Mouse (Mus musculus): ENCODE results near the gene Cryge. TPM values are rescaled to one million over a fixed set of nuclear protein-coding genes. Genes with fewer than 3 reads are reported as not detected.
"Not testable (repeated sequence)": the region's sequence is repeated elsewhere in the genome, so short reads cannot be mapped to it uniquely, and the experiment has no call there.

Gene Cryge
- not detected in 2 replicates for polyA plus RNA-seq (2016; fragmentation: Nextera tagmentation; extraction: Ambion mirVana)

DNA sequence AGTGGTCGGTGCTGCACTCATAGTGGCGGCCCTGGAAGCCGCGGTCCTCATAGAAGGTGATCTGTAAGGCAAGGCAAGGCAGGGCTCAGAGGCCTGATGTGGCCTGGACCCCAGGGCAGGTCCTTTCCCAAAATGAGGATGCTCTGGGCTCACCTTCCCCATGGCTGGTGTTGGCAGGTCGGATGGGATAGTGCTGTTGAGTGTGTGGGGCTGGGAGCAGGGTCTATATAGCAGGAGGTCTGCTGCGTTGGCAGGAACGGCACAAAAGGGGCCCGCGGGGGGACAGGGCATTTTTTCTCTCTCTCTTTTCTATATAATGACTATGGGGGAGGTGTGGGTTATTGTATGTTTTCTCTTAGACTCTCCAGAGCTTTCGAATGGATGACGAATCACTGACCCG, at the start of gene Cryge:
Cryge (minus strand) TSS at position 198 of the 400 bp plus-strand sequence.
- not testable (repeated sequence) for ATAC-seq (ENCODE audit: low FRiP score); H3K4me3 ChIP-seq (replicated peaks); H3K27ac ChIP-seq; H3K36me3 ChIP-seq (replicated peaks); H3K9me3 ChIP-seq; H3K27me3 ChIP-seq; H3K4me2 ChIP-seq; H3K9ac ChIP-seq
- peaks cover 12% of the 10 kb centered on the region for H3K4me1 ChIP-seq
- WGBS = 40% methylated on average over 11 of the region's 12 CpGs

DNA sequence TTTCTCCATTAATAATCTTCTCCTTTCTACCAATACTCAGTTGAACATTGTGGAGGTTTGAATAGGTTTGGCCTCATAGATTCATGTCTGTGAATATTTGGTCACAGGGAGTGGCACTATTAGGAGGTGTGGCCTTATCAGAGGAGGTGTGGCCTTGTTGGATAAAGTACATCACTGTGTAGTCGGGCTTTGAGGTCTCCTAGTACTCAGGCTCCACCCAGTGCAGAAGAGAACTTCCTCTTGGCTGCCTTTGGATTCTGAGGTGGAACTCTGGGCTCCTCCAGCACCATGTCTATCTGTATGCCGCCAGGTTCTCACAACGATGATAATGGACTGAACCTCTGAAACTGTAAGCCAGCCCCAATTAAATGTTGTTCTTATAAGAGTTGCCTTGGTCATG, 46.0 kb upstream of the Cryge start:
- no peak for ATAC-seq (ENCODE audit: low FRiP score)
- Histone ChIP-seq H3K27me3 (no peaks in the 10 kb centered on the region), H3K4me3 (replicated peaks) (no peak overlapping the region), H3K27ac (no peak overlapping the region), H3K4me1 (no peaks in the 10 kb centered on the region), H3K4me2 (no peak overlapping the region), H3K36me3 (replicated peaks) (no peaks in the 10 kb centered on the region), H3K9me3 (no peaks in the 10 kb centered on the region), H3K9ac (no peak overlapping the region)
- 86% methylated on average over 3 of the region's 3 CpGs for WGBS

DNA sequence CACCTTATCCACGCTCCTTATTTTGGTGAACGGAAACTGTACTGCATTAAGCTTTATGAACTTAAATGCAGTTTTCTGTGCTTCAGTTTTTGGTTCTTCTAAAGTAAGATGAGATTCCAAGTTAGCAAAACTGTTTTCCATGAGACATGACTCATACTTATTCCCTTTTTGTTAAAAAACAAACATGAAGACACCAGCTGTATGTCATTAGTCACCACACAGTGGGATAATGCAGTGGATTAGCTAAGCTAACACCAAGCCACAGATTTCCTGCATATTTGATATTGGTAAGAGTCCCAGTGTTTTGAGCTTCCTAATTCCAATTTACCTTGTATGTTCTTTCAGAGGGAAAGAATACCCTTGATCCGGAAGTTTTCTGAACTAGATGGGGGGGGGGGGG, 40.6 kb upstream of the Cryge start:
- ATAC-seq (ENCODE audit: low FRiP score) = no peak
- Histone ChIP-seq H3K9ac (no peak overlapping the region), H3K9me3 (no peaks in the 10 kb centered on the region), H3K4me2 (no peak overlapping the region), H3K4me1 (no peaks in the 10 kb centered on the region), H3K27me3 (no peaks in the 10 kb centered on the region), H3K27ac (no peak overlapping the region), H3K4me3 (replicated peaks) (no peak overlapping the region), H3K36me3 (replicated peaks) (no peaks in the 10 kb centered on the region)
- WGBS = 90% methylated on average over 3 of the region's 3 CpGs

DNA sequence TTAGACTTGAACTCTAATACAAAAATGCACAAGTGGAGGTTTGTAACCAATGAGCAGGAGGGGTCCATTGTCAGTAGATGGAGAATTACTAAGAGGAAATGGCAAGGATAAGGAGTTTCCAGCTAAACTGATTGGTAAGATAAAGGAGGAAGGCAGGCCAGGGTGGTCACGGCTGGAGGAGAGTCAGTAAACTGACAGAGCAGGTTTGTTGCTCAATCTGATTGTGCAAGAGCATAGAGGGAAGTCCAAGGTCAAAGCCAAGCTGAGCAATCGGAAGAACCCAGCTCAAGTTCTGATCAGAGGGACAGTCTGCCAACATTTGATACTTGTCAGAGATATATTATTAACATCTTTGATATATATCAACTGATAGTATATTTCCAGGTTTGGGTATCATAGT, 39.4 kb upstream of the Cryge start:
- Histone ChIP-seq H3K4me2 (no peak overlapping the region), H3K27me3 (no peaks in the 10 kb centered on the region), H3K9ac (no peak overlapping the region), H3K36me3 (replicated peaks) (no peaks in the 10 kb centered on the region), H3K9me3 (no peaks in the 10 kb centered on the region), H3K4me3 (replicated peaks) (no peak overlapping the region), H3K27ac (no peak overlapping the region), H3K4me1 (no peaks in the 10 kb centered on the region)
- ATAC-seq (ENCODE audit: low FRiP score) = no peak
- 79% methylated on average over 2 of the region's 2 CpGs for WGBS

DNA sequence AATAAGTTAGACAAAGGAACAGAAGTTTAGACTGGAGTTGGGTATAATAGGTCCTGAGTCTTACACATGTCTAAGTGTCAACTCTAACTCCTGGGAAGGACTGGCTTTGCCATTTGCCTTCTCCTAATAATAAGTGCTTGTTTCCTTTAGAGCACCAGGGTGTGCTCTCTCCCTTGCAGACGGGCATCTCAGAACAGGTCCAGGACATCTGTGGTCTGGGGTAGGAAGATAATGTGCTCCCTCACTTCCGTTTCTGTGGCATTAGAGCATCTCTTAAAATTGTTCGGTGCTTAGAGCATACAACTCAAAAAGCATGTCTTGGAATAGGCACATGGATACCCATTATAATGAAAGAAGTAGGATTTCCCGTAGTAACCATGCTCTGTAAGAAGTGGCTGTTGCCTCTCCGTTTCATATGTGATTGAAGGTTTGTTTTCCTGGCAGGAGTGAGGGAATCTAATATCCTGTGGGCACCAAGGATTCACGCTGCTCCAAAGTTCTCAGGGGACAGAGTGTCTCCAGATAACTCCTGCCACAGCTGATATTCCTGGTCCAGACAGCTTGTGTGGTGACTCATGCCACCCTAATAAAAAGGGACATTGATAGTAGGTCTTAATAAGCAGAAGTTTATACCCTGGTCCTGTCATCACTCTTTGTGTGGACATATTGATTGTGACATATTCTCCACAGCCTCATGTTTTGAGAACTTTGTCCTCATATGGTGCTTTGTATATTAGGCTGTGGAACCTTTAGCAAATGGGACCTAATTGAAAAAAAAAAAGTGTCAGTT, 37.8 kb upstream of the Cryge start:
- WGBS = 84% methylated on average over 6 of the region's 6 CpGs
- Histone ChIP-seq H3K9me3 (no peaks in the 10 kb centered on the region), H3K4me1 (no peaks in the 10 kb centered on the region), H3K27me3 (no peaks in the 10 kb centered on the region), H3K9ac (no peak overlapping the region), H3K4me2 (no peak overlapping the region), H3K27ac (no peak overlapping the region), H3K4me3 (replicated peaks) (no peak overlapping the region), H3K36me3 (replicated peaks) (no peaks in the 10 kb centered on the region)
- ATAC-seq (ENCODE audit: low FRiP score) = no peak

DNA sequence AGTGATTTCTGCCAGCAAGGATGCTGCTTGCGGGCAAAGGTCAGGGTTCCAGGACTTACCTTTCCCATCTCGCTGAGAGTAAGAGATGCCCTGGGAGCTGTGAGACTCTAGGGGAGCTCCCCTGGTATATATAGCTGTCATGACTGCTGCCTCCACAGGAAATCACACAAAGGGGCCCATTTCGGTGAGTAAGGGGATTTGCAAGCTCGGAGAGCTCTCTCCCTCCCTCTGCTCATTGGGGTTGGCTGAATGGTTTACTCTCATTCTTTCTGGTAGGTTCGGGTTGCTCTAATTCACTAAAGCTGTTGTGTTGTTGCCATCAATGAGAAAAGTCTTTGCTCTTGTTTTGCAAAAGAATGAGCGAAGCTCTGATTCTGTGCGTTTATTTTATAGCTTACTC, 31.2 kb upstream of the Cryge start, which contains the start of gene Crygb:
Crygb (minus strand) TSS at position 101 of the 400 bp plus-strand sequence.
- no peak within 1 kb of the TSS for H3K27ac ChIP-seq
- no peak for ATAC-seq (ENCODE audit: low FRiP score)
- no peaks in the 10 kb centered on the region for H3K27me3 ChIP-seq
- H3K36me3 ChIP-seq (replicated peaks) = no peaks in the 10 kb centered on the region
- H3K4me3 ChIP-seq (replicated peaks) = no peak within 1 kb of the TSS
- WGBS = 21% methylated on average over 7 of the region's 7 CpGs
- no peaks in the 10 kb centered on the region for H3K9me3 ChIP-seq
- no peak within 1 kb of the TSS for H3K9ac ChIP-seq
- no peak within 1 kb of the TSS for H3K4me2 ChIP-seq
- peaks cover 5% of the 10 kb centered on the region for H3K4me1 ChIP-seq

DNA sequence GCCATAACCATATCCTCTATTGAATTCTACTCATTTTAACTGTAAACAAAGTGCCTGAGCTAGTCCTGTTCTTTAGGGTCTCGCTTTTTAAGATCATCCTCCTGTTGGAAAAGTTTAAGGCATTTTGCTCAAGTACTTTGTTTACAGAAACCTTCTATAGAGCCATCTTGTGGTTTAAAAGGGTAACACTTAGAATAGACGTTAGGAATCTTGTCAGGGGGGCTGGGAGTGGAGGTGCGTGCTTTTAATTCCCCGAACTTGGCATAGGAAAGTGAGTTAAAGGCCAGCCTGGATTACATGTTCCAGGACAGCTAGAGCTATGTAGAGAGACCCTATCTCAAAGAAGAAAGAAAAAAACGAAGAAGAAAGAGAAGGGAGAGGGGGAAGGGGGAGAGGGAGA, 24.7 kb upstream of the Cryge start:
- Histone ChIP-seq H3K4me1 (no peaks in the 10 kb centered on the region), H3K9ac (no peak overlapping the region), H3K4me3 (replicated peaks) (no peak overlapping the region), H3K9me3 (no peaks in the 10 kb centered on the region), H3K4me2 (no peak overlapping the region), H3K36me3 (replicated peaks) (no peaks in the 10 kb centered on the region), H3K27me3 (no peaks in the 10 kb centered on the region), H3K27ac (no peak overlapping the region)
- 23% methylated on average over 5 of the region's 5 CpGs for WGBS
- no peak for ATAC-seq (ENCODE audit: low FRiP score)

DNA sequence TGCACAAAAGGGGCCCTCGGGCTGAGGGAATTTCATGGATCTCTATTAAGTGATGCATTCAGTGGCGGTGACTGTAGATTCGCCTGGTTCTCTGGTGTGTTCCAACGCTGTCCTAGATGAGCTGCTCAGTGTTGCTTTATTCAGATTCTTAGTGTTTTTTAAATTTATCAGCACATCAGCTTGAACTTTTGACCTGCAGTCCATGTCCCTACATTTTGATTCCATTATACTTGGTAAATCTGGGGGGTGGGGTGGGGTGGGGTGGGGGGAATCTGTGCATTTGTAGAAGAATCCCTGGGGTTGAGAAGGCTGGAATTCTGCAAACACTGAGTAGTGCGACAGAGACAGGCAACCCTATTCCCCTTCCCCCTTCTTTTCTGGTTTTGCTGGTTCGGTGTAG, 22.6 kb upstream of the Cryge start, which contains the start of gene Crygc:
Crygc (minus strand) TSS at position 101 of the 400 bp plus-strand sequence.
- Histone ChIP-seq H3K9ac (no peak within 1 kb of the TSS), H3K4me3 (replicated peaks) (no peak within 1 kb of the TSS), H3K27ac (no peak within 1 kb of the TSS), H3K27me3 (no peaks in the 10 kb centered on the region), H3K36me3 (replicated peaks) (no peaks in the 10 kb centered on the region), H3K9me3 (no peaks in the 10 kb centered on the region), H3K4me2 (no peak within 1 kb of the TSS), H3K4me1 (no peaks in the 10 kb centered on the region)
- no peak for ATAC-seq (ENCODE audit: low FRiP score)
- 58% methylated on average over 6 of the region's 6 CpGs for WGBS

DNA sequence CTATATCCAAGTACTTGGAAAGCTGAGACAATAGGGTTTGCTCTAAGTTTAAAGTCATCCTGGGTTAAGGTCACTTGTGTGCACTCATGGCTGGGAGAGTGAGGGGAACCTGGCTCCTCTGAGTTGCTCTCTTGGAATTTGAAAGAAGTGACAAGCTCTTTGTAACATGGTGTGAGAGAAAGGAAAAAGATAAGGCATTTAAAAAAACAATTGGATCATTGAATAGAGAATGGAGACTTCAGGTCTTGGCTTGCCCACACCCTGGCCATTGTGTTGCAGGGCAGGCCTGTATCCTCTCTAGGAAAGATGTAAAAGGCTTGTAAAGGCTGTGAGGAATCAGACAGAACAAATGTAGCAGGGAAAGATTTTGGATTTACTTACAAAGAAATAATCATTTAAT, 16.9 kb upstream of the Cryge start:
- H3K36me3 ChIP-seq (replicated peaks) = no peaks in the 10 kb centered on the region
- H3K9me3 ChIP-seq = no peaks in the 10 kb centered on the region
- no peak overlapping the region for H3K9ac ChIP-seq
- no peak overlapping the region for H3K4me3 ChIP-seq (replicated peaks)
- no peak for ATAC-seq (ENCODE audit: low FRiP score)
- H3K27me3 ChIP-seq = no peaks in the 10 kb centered on the region
- H3K4me2 ChIP-seq = no peak overlapping the region
- no peaks in the 10 kb centered on the region for H3K4me1 ChIP-seq
- H3K27ac ChIP-seq = no peak overlapping the region

DNA sequence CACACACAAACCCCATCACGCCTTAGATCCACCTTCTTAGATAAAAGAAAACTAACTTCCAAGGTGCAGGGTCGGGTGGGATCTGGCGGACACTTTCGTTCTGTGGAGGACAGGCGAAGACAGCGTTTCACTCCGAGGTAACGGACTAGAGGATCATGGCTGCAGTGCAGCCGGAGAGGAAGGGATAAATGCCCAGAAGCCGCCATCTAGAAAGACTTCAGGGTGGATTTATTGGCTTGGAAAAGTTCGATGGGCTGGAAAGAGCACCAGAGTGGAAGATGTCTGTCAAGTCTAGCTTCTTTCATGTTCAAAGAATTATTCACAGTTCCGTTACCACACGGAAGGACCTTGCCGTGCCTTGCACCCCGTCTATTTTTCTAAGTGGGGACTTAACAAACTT, 13.3 kb upstream of the Cryge start:
- Histone ChIP-seq H3K4me2 (no peak overlapping the region), H3K27ac (no peak overlapping the region), H3K9ac (no peak overlapping the region), H3K9me3 (no peaks in the 10 kb centered on the region), H3K27me3 (no peaks in the 10 kb centered on the region), H3K4me1 (no peaks in the 10 kb centered on the region), H3K4me3 (replicated peaks) (no peak overlapping the region), H3K36me3 (replicated peaks) (no peaks in the 10 kb centered on the region)
- ATAC-seq (ENCODE audit: low FRiP score) = no peak
- whole genome bisulfite sequencing = 79% methylated on average over 15 of the region's 15 CpGs

DNA sequence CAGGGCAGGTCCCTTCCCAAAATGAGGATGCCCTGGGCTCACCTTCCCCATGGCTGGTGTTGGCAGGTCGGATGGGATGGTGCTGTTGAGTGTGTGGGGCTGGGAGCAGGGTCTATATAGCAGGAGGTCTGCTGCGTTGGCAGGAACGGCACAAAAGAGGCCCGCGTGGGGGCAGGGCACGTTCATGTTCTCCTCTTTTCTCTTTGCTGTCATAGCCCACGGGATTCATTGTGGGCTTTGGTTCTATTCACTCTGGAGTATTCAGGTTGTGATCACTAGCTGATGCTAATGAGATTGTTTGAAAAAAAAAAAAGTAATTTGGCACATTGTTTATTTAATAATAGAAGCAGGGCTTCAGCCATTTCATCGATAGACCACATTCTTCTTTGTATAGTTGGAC, 12.4 kb upstream of the Cryge start, which contains the start of gene Crygd:
Crygd (minus strand) TSS at position 101 of the 400 bp plus-strand sequence.
- no peak for ATAC-seq (ENCODE audit: low FRiP score)
- Histone ChIP-seq H3K4me2 (no peak within 1 kb of the TSS), H3K27me3 (no peaks in the 10 kb centered on the region), H3K4me1 (no peaks in the 10 kb centered on the region), H3K27ac (no peak within 1 kb of the TSS), H3K9ac (no peak within 1 kb of the TSS), H3K4me3 (replicated peaks) (no peak within 1 kb of the TSS), H3K36me3 (replicated peaks) (no peaks in the 10 kb centered on the region), H3K9me3 (no peaks in the 10 kb centered on the region)
- 49% methylated on average over 8 of the region's 8 CpGs for WGBS

DNA sequence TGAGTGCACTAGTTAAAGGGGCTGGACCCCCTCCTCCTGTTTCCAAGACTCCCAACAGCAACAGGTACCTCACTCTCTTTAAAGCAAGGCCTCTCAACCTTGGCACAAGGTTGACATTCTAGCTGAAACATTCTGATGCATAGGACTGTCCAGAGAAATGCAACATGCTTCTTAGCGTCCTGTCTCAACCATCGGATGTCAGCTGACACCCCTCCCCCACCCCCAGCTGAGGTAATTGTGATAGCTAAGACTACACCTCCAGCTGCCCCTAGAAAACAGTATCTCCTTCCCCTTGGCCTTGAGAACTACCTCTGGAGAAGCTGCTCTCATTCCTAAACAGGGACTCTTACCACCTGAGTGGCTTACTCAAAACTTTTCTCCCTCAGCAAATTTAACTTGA, 1.2 kb upstream of the Cryge start:
- H3K27ac ChIP-seq = no peak overlapping the region
- no peak overlapping the region for H3K4me2 ChIP-seq
- no peak overlapping the region for H3K4me3 ChIP-seq (replicated peaks)
- peaks cover 12% of the 10 kb centered on the region for H3K4me1 ChIP-seq
- no peaks in the 10 kb centered on the region for H3K9me3 ChIP-seq
- 37% methylated on average over 2 of the region's 2 CpGs for WGBS
- H3K9ac ChIP-seq = no peak overlapping the region
- H3K36me3 ChIP-seq (replicated peaks) = no peaks in the 10 kb centered on the region
- H3K27me3 ChIP-seq = 0 out of 2 replicates have a peak, but pooled peaks cover 6% of the 10 kb centered on the region
- no peak for ATAC-seq (ENCODE audit: low FRiP score)

DNA sequence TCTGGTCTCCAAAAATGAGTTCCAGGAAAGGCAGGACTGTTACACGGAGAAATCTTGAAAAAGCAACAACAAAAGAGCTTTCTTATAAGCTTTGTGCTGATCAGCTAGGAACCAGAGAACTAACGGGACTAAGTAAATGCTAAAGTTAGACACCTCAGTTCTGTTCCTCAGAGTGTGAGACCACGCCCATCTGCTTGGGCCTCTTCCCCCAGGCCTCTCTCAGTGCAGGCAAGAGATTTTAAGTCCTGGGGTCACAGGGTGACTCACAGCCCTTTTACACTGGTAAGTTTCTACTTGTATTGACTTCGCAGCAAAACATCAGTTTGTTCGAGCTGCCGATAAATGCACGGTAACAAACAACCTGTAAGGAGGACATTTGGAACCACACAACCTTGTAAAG, 747 bp upstream of the Cryge start:
- H3K4me3 ChIP-seq (replicated peaks) = no peak overlapping the region
- H3K27ac ChIP-seq = no peak overlapping the region
- H3K36me3 ChIP-seq (replicated peaks) = no peaks in the 10 kb centered on the region
- no peak overlapping the region for H3K4me2 ChIP-seq
- H3K4me1 ChIP-seq = peaks cover 12% of the 10 kb centered on the region
- no peak overlapping the region for H3K9ac ChIP-seq
- WGBS = 53% methylated on average over 7 of the region's 7 CpGs
- ATAC-seq (ENCODE audit: low FRiP score) = no peak
- no peaks in the 10 kb centered on the region for H3K9me3 ChIP-seq
- H3K27me3 ChIP-seq = 0 out of 2 replicates have a peak, but pooled peaks cover 6% of the 10 kb centered on the region

Measured in forebrain, embryonic 12.5 days (tissue).